ENCODE assay signal across 26 mouse cellular contexts in the genomic region with DNA sequence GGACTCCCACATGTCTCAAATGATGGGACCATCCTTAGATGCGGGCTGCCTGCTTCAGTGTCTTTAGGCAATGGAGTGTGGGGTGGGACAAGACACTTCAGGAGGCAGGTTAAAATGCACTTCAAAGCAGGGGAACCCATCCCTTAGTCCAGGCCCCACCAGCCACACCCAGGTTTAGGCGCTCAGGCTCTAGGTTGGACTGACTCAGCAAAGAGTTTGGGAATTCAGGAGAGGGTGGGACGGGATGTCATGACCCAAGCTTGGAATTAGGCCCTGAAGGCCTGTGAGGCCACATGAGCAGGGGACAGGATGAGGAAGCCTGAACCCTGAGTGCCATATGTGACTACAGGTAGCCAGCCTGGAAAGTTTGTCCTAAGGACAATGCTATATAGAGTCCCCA.
"Had no signal": no experiment of that assay in that cellular context is flagged by ENCODE, and none has a peak within 500 bp of the region (broad histone marks: within the 10 kb centered on the region; RNA-seq: fewer than 3 reads in every experiment).

No protein-coding gene starts in this region.

- H3K9me3 ChIP-seq: heart, embryonic 13.5 days; heart, embryonic 15.5 days; hindbrain, embryonic 13.5 days; intestine, embryonic 15.5 days; kidney, embryonic 15.5 days; limb, embryonic 13.5 days; limb, embryonic 15.5 days; liver, embryonic 12.5 days had no signal

- H3K4me3 ChIP-seq: heart, adult 2 months; heart, embryonic 13.5 days; heart, embryonic 15.5 days; hindbrain, embryonic 13.5 days; intestine, embryonic 15.5 days; kidney, embryonic 15.5 days; limb, embryonic 13.5 days; limb, embryonic 15.5 days; liver, embryonic 12.5 days had no signal

- DNase-seq: gastrocnemius, postnatal 14 days; gastrocnemius, postnatal 36 days; heart, adult 11 months; heart, adult 2 months; heart, postnatal 14 days; heart, postnatal 36 days; kidney, adult 11 months; kidney, adult 2 months; kidney, adult 9 months; kidney, postnatal 14 days; kidney, postnatal 36 days; layer of hippocampus, adult 9-11 months; layer of hippocampus, postnatal 36 days; left cerebral cortex, postnatal 4 days had no signal

- H3K27me3 ChIP-seq: heart, embryonic 15.5 days; intestine, embryonic 15.5 days had no signal

- H3K36me3 ChIP-seq: heart, embryonic 13.5 days; heart, embryonic 15.5 days; hindbrain, embryonic 13.5 days; intestine, embryonic 15.5 days; kidney, embryonic 15.5 days; limb, embryonic 13.5 days; limb, embryonic 15.5 days; liver, embryonic 12.5 days had no signal

- H3K9ac ChIP-seq: heart, embryonic 13.5 days; heart, embryonic 15.5 days; hindbrain, embryonic 13.5 days; intestine, embryonic 15.5 days; kidney, embryonic 15.5 days; limb, embryonic 13.5 days; limb, embryonic 15.5 days; liver, embryonic 12.5 days; liver, embryonic 14.5 days had no signal

- ATAC-seq: inflammation-experienced regulatory T-cells, adult 6 months; intestine, embryonic 15.5 days; liver, embryonic 12.5 days had no signal

- H3K27ac ChIP-seq: heart, adult 2 months; heart, embryonic 13.5 days; heart, embryonic 15.5 days; hindbrain, embryonic 13.5 days; intestine, embryonic 15.5 days; kidney, embryonic 15.5 days; kidney, postnatal 0 days; limb, embryonic 13.5 days; limb, embryonic 15.5 days; liver, embryonic 12.5 days; liver, embryonic 14.5 days had no signal

- H3K4me1 ChIP-seq: heart, embryonic 13.5 days; heart, embryonic 15.5 days; intestine, embryonic 15.5 days; liver, embryonic 12.5 days had no signal

- H3K4me2 ChIP-seq: heart, embryonic 11.5 days; heart, embryonic 13.5 days; heart, embryonic 15.5 days; hindbrain, embryonic 13.5 days; intestine, embryonic 15.5 days; kidney, embryonic 15.5 days; limb, embryonic 13.5 days; limb, embryonic 15.5 days; liver, embryonic 12.5 days had no signal
